Mouse (Mus musculus) activated CD4-positive, CD25-positive, alpha-beta regulatory T cell, adult 4 months (primary cell): ENCODE results near the gene Foxc1. TPM values are rescaled to one million over a fixed set of nuclear protein-coding genes. Genes with fewer than 3 reads are reported as not detected.

Experiments
- ATAC-seq: one replicate; pipeline ENCODE4 v1.8.0; 2017
- polyA plus RNA-seq, 2 experiments: library from polyadenylated mRNA; unstranded; fragments of 100-300 nt; shearing (Covaris generic); gene quantifications; one replicate each; pipeline ENCODE4 v1.2.1; 2017

The Foxc1 gene
- polyA plus RNA-seq: not detected

GRCm38 (mm10) chr13:31806428-31806832 lies at the start of gene Foxc1:
TSS of gene Foxc1 (plus strand) at chr13:31806633.
- ATAC-seq: no peak

GRCm38 (mm10) chr13:31760411-31760810 lies 46.0 kb upstream of the Foxc1 start:
- no peak for ATAC-seq

GRCm38 (mm10) chr13:31761057-31761456 lies 45.4 kb upstream of the Foxc1 start:
- no peak for ATAC-seq

- ATAC-seq: no peak
These were observed 42.0 kb upstream of the Foxc1 start for GRCm38 (mm10) chr13:31764419-31764818.

DNA sequence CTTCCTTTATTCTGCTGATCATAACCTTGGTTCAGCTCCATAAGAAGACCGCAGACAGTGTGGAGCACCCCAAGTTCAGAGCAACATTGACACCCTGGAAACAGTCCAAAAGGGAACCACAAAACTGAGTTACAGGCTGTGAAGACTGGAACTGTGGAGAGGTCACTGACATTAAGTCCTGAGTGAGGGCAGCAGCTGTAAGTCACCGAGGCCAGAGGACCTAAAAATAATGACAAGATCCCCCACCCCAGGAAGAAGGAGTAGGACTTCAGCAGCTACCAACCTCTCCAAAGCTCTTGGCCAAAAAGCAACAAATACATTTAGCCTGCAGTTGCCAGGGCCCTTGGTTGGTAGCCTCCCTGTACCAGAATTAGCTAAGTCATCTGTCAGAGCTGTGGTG lies 40.9 kb upstream of the Foxc1 start:
- no peak for ATAC-seq

DNA sequence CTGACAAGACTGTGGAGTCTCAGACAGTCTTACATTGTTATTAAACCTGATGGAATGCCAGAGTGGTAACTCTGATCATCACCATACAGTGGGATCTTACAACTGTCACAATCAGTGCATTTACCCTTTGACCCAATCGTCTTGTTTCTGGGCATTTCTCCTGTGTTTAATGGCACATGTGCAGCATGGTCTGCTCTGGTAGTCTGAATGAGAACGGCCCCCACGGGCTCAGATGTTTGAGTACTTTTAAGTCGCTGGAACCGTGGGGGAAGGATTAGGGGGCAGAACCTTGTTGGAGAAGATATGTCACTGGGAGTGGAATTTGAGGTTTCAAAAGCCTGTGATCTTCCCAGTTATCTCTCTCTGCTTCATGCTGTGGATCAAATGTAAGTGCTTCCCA lies 33.6 kb upstream of the Foxc1 start:
- ATAC-seq: no peak

- no peak for ATAC-seq
These were observed 30.7 kb upstream of the Foxc1 start for GRCm38 (mm10) chr13:31775762-31776161.

GRCm38 (mm10) chr13:31779281-31779981 lies 27.0 kb upstream of the Foxc1 start:
- ATAC-seq: no peak

GRCm38 (mm10) chr13:31780299-31780698 lies 26.1 kb upstream of the Foxc1 start:
- ATAC-seq: no peak

DNA sequence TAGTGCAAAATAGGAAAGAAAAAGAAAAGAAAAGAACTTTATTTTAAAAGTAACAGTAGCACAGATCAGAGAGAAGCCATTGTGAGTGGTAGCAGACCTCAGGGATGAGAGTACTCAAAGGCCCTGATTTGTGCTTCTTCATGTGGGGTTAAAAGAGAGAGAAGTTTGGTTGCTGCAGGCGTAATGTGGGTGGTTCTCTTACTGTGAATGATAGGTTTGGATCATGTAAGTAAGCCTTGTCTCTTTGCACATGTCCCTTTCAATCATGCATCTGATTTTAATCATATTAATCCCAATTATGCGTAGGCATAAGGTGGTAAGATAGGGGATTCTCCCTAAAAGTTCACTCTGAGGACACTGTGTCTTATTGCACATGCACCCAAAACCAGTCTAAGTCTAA lies 24.4 kb upstream of the Foxc1 start:
- ATAC-seq: no peak

DNA sequence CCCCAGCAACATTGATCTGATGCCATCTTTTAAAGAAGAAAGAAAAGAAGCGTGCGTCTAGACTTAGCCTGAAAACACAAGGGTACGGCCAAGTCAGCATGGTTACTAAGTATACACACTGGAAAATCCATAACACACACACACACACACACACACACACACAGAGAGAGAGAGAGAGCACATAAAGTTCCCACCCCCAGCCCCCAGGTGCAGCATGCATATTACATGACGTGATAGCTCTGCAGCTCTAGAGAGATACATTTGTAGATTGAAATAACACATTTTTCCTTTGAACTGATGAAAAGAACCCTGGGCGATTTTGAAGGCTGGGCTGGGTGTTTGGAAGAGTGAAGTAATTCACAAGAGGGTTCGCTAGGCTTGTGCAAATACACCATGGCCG lies 21.7 kb upstream of the Foxc1 start:
- no peak for ATAC-seq

GRCm38 (mm10) chr13:31792480-31793132 lies 13.8 kb upstream of the Foxc1 start:
- no peak for ATAC-seq

DNA sequence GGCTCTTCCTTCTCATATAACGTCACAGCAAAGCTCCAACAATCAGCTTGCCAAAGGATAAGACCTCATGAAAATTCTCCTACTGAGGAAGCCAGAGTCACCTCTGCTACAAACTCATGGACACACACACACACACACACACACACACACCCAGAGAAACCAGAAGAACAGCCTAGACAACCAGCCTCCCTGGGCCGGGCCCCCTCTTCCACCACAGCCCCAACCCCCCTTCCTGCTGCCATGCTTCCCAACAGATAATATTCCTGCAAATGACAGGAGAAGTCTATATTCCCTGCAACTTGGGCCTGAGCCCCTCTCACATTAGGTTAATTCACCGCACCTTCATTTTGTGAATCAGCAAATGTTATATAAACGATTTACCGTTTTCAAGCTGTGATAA lies 13.3 kb upstream of the Foxc1 start:
- ATAC-seq: no peak

- ATAC-seq: no peak
These were observed 9.1 kb upstream of the Foxc1 start for GRCm38 (mm10) chr13:31797346-31797745.

GRCm38 (mm10) chr13:31798075-31798474 lies 8.4 kb upstream of the Foxc1 start:
- no peak for ATAC-seq

GRCm38 (mm10) chr13:31800581-31801576 lies 5.6 kb upstream of the Foxc1 start:
- peak; percentile 65 for ATAC-seq

DNA sequence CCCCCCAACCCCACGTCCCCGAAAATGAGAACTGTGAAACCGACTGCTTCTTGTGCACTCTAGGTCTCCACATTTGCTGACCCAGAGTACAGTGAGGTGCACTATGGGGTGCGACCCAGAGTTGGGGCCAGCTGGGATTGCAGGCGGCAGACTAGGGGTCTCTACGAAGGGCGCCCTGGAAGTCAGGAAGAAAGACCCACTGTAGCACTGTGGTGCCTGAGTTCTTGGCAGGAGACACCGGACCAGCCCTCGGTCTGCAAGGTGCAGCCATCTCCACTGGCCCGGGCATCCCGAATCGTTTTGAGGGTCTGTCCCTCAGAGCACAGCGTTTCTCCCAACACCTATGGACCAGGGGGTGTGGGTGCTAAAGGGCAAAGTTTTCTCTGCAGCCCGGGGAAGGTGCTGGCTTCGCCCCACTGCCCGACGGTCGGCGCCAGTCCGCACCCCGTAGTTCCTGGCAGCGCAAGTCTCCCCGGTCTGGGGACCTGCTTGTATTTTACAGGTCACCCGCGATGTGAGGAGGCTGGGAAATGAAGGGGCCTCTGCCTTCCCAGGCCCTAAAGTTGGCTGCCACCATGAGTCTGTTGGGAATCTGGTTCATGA lies 4.6 kb upstream of the Foxc1 start:
- ATAC-seq: no peak

DNA sequence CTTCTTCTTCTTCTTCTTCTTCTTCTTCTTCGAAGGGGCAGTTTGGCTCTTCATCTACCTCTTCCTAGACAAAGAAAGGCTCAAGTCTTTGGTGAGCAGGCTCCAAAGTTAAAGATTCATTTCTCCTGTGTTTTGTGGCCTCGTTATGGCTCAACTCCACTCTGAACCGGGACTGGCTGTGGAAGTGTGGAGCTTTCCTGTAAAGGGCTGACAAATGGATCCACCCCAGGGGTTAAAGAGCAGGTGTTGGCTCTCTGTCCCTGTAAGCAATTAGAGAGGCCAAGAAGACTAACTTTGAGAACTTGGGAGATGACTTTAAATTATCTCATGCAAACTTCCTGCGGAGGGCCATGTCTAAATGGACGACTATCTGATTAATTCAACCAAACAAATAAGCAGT lies 4.0 kb upstream of the Foxc1 start:
- no peak for ATAC-seq

DNA sequence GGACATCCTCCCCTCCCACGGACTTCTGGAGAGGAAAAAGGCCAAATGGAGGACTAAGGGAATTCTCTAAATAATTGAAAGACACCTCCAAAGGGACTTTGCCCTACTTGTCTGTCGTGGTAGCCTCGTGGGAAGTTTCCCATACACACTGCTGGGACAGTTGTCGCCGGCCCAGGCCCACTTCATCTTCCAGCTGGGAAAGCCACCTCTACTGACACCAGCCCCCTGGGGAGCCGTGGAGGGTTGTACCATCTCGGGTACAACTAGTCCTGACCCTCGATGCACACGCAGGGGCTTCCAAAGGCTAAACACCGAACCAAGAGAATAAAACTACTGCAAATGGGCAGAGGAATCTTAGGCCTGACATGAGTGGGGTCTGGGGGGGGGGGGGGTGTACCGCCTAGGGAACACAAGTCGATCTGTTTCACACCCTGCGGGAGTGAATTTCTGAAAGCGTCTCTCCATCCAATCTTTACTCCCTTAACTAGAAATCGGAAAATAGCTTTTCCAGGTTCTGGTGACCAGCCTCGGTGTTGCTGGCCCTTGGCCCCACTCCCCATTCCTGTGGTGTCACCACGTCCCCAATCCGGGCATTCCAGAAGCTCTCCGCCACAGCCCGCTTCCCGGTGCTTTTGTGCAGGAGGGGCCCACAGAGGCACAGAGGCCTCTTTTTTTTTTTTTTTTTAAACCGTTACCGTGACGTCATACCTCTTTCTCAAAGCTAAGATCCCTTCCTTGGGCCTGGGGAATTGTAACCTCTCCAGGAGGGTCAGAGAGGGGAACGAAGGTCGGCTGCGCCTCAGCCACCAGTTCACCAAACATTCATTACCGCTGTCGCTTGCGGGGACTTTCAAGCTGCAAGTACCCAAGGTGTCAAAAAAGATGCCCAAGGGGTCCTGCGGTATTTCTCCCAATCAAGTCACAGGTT lies 3.0 kb upstream of the Foxc1 start:
- ATAC-seq: no peak

- ATAC-seq: no peak
These were observed 1.9 kb upstream of the Foxc1 start for GRCm38 (mm10) chr13:31804571-31804970.

- ATAC-seq: no peak
These were observed 504 bp upstream of the Foxc1 start for GRCm38 (mm10) chr13:31805831-31806427.
